Mouse (Mus musculus): Measurements from ENCODE around the gene Sord. TPM values are rescaled to one million over a fixed set of nuclear protein-coding genes. Genes with fewer than 3 reads are reported as not detected.

Gene Sord
- polyA plus RNA-seq (2014; fragmentation: Illumina TruSeq; extraction: RNeasy Lipid Tissue Mini Kit (QIAGEN cat#74804); ENCODE audit: low read depth, low replicate concordance), result 1,099 TPM

DNA sequence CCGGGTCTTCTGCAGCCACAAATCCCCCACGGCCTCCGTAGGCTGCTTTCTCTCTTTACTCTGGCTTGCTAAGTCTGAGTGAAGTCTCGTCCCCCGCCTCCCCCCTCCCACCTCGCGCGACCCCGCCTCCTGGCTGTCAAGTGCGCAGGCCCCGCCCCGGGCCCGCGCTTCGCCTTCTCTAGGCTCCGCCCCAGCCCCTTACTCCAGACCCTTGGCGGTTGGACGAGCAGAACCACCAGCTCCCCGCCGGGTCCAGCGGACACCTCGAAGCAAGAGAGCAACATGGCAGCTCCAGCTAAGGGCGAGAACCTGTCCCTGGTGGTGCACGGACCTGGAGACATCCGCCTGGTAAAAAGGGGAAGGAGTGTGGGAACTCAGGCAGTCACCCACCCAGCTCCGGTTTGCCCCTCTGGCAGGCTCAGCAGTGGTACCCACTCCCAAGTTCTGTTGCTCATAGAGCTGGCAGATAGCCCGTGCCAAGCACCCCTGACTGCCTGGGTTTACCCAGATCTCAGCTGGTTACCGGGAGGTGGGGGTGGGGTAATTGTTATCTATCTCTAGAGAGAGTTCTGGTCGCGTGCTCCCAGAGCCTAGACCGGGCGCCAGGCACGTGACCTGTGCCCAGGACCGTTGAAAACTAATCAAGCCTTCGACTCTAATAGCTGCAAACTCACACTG lies at the start of gene Sord:
TSS of gene Sord (plus strand) at position 139 of the 678 bp plus-strand sequence.

GRCm38 (mm10) chr2:122186106-122186505 lies 48.4 kb upstream of the Sord start, which contains the start of the genes Patl2 and Terb2:
Gene Patl2 (minus strand): TSS chr2:122186189.
Gene Terb2 (plus strand): TSS chr2:122186272.

DNA sequence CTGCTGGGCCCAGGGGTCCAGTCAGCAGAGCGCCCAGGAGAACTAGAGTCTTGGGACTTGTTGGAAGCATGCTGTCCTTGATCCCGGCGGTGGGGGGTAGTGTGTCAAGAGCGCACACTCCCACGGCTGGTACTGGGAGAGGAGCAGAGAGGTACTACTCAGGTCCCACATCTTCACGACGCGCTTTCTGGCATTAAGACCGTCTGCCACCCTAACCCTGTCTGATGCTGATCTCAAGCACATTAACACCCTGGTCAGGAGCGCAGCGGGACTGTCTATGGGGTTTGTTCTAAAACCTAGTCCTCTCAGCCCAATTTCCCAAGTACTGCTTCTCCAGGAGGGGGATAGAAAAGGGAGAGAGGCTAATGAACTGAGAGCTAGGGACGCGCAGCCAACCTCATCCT lies 63.5 kb downstream of the Sord start, which contains the start of gene Duox2:
TSS of gene Duox2 (minus strand) at position 354 of the 404 bp plus-strand sequence.

DNA sequence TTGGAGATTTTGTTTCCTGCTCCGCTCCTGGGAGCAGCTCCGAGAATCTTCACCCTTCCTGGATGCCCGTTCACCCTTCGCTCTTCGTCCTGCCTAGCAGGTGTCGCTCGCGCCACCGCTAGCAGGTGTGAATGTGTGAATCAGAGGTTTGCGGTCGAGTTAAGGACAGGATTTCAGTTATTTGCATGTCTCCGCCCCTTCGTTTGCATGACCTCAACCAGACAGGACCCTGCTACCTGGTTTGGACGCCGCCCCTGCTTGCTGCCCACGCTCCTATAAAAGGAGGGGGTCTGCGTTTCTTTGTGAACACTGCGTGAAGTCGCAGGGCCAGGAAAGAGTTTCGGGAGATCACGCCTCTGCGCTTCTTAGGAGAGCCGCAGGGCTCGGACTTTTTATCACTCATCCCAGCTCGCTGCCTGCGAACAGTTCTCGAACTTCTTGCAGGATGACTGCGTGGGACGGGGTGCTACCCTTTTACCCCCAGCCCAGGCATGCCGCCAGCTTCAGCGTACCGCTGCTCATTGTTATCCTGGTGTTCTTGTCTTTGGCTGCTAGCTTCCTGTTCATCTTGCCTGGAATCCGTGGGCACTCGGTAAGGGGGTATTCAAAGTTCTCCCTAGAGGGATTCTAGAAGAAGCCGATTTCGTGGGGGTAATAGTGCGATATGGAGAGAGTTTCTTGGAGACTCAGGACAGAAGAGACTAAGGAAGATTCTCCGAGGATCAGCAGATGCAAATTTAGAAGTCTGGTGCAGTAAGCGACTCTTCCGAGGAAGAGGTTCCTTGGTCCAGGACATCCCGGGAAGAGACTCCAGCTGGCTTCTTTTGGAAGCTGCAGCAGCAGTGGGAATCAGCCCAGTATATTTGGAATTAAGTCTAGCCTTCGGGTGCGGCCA lies 64.3 kb downstream of the Sord start, which contains the start of gene Duoxa2:
TSS of gene Duoxa2 (plus strand) at position 305 of the 895 bp plus-strand sequence.

GRCm38 (mm10) chr2:122313536-122313935 lies 79.0 kb downstream of the Sord start, which contains the start of gene Duoxa1:
Gene Duoxa1 (minus strand): TSS chr2:122313730.

Other genes starting within 250 kb of the Sord start
- 53.3 TPM for gene Eif3j1, start 206.2 kb upstream of the Sord start, polyA plus RNA-seq (2014; fragmentation: Illumina TruSeq; extraction: RNeasy Lipid Tissue Mini Kit (QIAGEN cat#74804); ENCODE audit: low read depth, low replicate concordance)
- gene Spg11, start 116.4 kb upstream of the Sord start, polyA plus RNA-seq (2014; fragmentation: Illumina TruSeq; extraction: RNeasy Lipid Tissue Mini Kit (QIAGEN cat#74804); ENCODE audit: low read depth, low replicate concordance), result 2.9 TPM
- gene B2m, start 87.1 kb upstream of the Sord start, polyA plus RNA-seq (2014; fragmentation: Illumina TruSeq; extraction: RNeasy Lipid Tissue Mini Kit (QIAGEN cat#74804); ENCODE audit: low read depth, low replicate concordance), result 9,040 TPM
- gene Trim69, start 74.0 kb upstream of the Sord start, polyA plus RNA-seq (2014; fragmentation: Illumina TruSeq; extraction: RNeasy Lipid Tissue Mini Kit (QIAGEN cat#74804); ENCODE audit: low read depth, low replicate concordance), result not detected
- not detected for gene Patl2, start 48.6 kb upstream of the Sord start, polyA plus RNA-seq (2014; fragmentation: Illumina TruSeq; extraction: RNeasy Lipid Tissue Mini Kit (QIAGEN cat#74804); ENCODE audit: low read depth, low replicate concordance)
- gene Terb2, start 48.5 kb upstream of the Sord start, polyA plus RNA-seq (2014; fragmentation: Illumina TruSeq; extraction: RNeasy Lipid Tissue Mini Kit (QIAGEN cat#74804); ENCODE audit: low read depth, low replicate concordance), result not detected
- not detected for gene Duox2, start 63.7 kb downstream of the Sord start, polyA plus RNA-seq (2014; fragmentation: Illumina TruSeq; extraction: RNeasy Lipid Tissue Mini Kit (QIAGEN cat#74804); ENCODE audit: low read depth, low replicate concordance)
- gene Duoxa2, start 64.2 kb downstream of the Sord start, polyA plus RNA-seq (2014; fragmentation: Illumina TruSeq; extraction: RNeasy Lipid Tissue Mini Kit (QIAGEN cat#74804); ENCODE audit: low read depth, low replicate concordance), result not detected
- not detected for gene Duoxa1, start 79.0 kb downstream of the Sord start, polyA plus RNA-seq (2014; fragmentation: Illumina TruSeq; extraction: RNeasy Lipid Tissue Mini Kit (QIAGEN cat#74804); ENCODE audit: low read depth, low replicate concordance)
- not detected for gene Duox1, start 80.9 kb downstream of the Sord start, polyA plus RNA-seq (2014; fragmentation: Illumina TruSeq; extraction: RNeasy Lipid Tissue Mini Kit (QIAGEN cat#74804); ENCODE audit: low read depth, low replicate concordance)
- not detected for gene Shf, start 134.4 kb downstream of the Sord start, polyA plus RNA-seq (2014; fragmentation: Illumina TruSeq; extraction: RNeasy Lipid Tissue Mini Kit (QIAGEN cat#74804); ENCODE audit: low read depth, low replicate concordance)
- 1.2 TPM for gene Slc28a2, start 191.7 kb downstream of the Sord start, polyA plus RNA-seq (2014; fragmentation: Illumina TruSeq; extraction: RNeasy Lipid Tissue Mini Kit (QIAGEN cat#74804); ENCODE audit: low read depth, low replicate concordance)